Mouse (Mus musculus): Measurements from ENCODE around the gene Irgm1. TPM values are rescaled to one million over a fixed set of nuclear protein-coding genes. Genes with fewer than 3 reads are reported as not detected.

The Irgm1 gene
- polyA plus RNA-seq, 1 experiment: 2.4 TPM

DNA sequence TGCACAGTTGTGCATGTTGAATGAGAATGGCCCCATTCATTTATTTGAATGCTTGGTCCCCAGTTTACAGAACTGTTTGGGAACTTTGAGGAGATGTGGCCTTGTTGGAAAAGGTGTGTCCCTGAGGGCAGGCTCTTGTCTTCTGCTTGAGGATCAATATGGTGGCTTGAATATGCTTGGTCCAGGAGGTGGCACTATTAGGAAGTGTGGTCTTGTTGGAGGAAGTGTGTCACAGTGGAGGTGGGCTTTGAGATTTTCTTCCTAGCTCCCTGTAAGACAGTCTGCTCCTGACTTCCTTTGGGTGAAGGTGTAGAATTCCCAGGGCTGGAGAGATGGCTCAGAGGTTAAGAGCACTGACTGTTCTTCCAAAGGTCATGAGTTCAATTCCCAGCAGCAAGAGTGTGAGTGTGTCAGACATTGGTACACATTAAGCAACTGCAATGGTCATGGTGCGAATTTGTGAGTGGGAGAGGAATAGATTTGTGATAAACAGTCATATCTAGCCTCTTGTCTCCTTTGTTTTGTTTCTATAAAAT is 8.6 kb downstream of the Irgm1 start:
- no peak for TF ChIP-seq GATA1 (IDR thresholded peaks at IDR 0.05; ENCODE audit: low read length)

DNA sequence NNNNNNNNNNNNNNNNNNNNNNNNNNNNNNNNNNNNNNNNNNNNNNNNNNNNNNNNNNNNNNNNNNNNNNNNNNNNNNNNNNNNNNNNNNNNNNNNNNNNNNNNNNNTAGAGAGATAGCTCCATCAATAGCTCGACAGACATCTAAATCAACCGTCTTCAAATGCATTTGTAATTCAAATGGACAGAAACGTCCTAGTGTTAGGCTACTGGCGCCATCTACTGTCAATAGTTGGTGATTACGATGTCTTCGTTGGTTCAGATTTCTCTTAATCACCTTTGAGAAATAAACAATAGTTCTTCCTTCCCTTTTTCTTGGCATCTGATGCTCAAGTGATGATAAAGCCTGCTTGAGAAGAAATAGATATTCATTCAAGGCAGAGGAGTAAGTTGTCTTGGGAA is 12.5 kb downstream of the Irgm1 start:
- TF ChIP-seq GATA1 (IDR thresholded peaks at IDR 0.05; ENCODE audit: low read length): no peak

DNA sequence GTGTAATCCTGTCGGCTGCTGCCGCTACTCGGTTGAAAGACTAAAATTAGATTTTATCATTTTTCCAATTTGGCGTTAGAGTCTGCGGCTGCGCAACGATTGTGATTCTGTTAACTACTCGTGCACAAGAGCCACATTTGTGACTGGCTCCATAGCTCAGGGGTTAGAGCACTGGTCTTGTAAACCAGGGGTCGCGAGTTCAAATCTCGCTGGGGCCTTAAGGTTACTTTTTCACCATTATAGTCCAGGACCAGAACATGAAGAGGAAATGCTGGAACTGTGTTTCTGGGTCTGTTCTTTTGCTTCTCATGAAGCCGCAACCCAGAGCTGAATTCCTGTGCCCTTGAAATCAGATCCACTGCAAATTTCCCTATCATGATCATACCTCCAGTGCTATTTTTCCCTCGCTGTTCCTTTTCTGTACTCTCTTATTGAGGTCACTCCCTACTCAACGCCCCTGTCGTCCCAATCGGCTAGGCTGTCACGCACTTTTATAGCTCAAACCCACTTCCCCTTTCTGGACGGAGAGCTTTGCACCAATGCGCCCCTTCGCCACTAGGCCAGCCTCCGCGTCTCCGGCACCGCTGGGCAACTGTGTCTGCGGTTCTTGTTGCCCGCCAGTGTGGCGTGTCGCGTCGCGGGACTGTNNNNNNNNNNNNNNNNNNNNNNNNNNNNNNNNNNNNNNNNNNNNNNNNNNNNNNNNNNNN is 17.9 kb downstream of the Irgm1 start:
- TF ChIP-seq GATA1 (IDR thresholded peaks at IDR 0.05; ENCODE audit: low read length): no peak

DNA sequence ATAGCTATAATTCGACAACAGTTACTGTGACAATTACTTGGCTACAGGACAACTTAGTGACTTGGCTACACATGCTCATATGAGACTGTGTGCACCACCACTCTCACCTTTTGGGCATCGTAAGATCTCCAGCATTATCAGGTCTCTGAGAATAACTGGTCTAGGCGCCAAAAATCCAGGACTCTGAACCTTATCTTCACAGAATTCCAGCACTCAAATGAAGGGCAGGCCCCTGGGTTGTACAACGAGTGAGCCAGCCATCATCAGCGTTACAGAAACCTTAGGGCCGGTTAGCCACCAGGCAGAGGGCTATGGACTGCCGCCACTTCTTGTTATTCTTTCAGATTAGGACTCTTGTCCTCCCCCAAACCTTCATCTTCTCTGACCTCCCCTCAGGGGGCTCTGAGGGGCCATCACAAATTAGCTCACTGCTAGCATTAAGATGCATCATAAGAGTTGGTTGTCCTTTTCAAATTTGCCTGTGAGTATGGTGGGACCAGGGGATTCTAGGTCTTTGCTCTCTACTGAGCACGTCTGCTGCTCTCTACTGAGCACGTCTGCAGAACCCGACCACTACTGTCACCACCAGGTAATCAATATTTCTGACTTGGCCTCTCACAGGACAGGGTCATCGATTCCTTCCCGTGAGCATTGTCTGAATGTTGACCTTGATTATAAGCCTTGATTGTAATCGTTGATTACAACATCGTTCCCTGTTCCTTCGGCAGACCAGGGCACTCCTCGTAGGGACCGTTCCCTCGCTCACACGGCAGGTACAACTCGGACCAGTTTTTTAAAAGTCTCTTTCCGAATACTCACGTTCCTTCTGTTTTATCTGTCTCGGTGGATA is 18.6 kb downstream of the Irgm1 start:
- TF ChIP-seq GATA1 (IDR thresholded peaks at IDR 0.05; ENCODE audit: low read length): peak; percentile 15

DNA sequence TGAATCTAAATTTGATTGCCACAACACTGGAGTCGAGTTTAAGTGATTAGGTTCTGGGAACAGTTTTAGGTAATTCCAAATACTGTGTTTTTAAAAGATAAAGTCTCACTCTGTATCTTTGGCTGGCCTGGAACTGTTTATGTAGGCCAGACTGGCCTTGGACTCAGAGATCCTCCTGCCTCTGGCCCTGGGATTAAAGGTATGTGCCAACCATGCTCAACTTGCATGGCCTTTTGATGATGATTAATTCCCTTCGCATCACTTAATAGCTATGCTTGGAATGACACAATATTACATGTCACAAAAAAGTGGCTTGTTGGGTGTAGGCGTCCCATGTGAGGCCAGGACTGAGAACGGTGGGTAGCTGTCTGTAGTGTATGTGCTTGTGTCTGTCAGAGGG is 19.3 kb downstream of the Irgm1 start:
- no peak for TF ChIP-seq GATA1 (IDR thresholded peaks at IDR 0.05; ENCODE audit: low read length)

DNA sequence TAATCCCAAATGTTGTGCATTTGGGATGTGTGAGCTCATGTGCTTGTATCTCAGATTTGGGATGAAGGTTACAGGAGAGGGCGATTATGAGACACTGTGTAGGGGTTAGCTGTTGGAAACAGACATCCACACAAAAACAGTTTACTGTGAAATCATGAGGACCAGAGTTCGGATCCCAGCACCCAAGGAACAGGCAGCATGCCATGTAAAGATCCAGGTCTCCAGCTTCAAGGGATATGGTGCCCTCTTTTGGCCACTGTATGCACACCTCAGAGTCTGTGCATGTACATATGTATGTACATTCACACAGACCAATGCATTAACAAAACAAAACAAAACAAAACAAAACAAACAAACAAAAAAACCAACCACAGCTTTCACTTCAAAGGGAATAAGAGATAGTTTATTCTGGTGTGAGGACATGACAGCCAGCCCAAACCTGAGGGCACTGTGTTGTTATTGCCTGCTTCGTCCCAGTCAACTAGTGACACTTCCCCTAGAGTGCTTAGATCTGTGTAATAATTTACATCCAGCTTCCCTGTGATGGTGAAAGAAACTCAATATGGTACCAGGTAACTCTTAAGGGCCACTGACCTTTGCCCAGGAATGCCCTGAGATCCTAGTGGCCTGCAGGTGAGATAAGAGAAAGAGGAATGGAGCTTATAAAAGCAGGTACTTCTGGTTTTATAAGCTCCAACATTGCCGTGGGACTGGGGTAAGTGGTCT is 20.1 kb downstream of the Irgm1 start:
- TF ChIP-seq GATA1 (IDR thresholded peaks at IDR 0.05; ENCODE audit: low read length): no peak

DNA sequence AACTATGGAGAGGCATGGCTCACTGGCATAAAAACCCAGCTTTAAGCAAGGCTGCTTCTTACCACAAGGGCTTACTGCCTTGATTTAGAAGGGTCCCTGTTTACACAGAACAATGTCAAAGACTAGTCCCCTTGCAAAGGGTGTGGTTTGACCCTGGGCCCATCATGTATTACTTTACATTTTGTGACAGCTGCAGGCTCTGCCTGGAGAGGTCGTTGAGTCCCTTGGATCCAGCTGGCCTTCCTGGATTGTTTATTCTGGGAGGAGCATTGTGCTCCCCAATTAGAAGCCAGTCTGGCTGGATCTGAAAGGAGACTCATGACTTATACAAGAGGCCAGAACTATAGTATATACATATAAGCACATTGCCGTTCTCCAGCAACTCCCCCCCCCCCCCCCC is 21.2 kb downstream of the Irgm1 start:
- no peak for TF ChIP-seq GATA1 (IDR thresholded peaks at IDR 0.05; ENCODE audit: low read length)

DNA sequence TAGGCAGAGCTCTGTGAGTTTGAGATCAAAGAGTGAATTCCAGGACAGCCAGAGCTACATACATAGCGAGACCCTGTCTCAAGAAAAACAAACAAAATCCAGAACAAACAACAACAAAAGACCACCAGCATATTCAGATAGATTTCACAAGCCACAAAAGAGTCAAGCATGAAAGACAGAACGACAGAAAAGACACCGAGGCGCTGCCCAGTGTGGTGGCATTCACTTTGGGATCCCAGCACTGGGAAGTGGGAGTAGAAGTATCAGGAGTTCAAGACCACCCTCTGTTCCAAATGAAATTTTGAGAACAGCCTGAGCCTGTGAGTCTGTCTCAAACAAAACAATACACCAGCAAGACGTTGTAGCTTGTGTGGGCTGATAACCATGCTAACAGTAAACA is 24.6 kb downstream of the Irgm1 start:
- no peak for TF ChIP-seq GATA1 (IDR thresholded peaks at IDR 0.05; ENCODE audit: low read length)

DNA sequence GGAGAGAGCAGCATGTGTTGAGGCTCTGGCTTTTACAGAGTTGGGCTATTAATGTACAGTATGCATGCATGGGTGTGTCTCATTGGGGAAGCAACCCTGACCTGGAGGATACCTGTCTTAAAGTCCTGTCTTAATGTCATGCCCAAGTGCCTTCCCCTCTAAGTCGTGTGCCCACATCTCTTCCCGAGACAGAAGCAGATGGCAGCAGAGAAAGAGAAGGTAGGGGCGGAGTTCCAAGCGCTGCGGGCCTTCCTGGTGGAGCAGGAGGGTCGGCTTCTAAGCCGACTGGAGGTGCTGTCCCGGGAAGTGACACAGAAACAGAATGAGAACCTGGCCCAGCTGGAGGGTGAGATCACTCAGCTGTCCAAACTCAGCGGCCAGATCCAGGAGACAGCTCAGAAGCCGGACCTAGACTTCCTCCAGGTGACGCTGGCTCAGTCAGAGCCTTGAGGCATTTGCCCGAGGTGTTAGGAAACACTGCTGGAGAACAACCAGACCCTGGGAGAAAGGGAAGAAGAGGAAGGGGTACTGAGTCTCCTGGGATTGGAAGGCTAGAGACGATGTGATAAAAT is 26.2 kb downstream of the Irgm1 start:
- TF ChIP-seq GATA1 (IDR thresholded peaks at IDR 0.05; ENCODE audit: low read length): no peak

DNA sequence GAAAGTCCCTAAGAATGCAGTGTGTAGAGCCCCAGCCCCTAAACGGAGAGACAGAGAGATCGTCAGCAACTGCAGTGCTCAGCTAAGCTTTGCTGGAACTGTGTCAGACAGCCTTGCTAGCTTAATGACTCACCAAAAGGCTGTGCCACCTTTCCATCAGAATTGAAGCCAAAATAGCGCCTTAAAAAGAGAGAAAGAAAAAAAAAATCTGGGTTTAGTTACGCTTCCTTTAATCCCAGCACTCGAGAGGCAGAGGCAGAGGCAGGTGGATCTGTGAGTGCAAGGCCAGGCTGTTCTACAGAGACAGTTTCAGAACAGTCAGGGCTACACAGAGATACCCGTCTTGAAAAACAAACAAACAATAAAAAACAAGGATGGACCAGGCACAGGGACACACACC is 27.2 kb downstream of the Irgm1 start:
- TF ChIP-seq GATA1 (IDR thresholded peaks at IDR 0.05; ENCODE audit: low read length): no peak

DNA sequence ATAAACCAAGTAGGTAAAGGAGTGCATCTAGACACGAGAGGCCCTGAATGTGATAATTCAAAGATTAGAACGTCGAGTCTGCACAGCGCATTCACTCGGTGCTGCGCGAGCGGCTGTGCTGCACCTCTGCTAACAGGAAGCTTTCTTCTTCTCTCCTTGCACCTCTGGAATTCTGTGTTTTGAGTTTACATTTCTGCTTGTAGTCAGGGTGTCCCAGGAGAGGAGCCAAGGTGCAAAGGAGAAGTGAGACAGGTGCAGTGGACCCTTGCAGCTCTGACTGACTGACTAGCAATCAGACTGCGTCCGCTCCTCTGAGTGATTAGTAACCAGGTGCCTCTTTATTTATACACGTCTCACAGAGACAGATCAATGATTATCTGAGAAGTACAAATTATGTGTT is 28.3 kb downstream of the Irgm1 start:
- no peak for TF ChIP-seq GATA1 (IDR thresholded peaks at IDR 0.05; ENCODE audit: low read length)

DNA sequence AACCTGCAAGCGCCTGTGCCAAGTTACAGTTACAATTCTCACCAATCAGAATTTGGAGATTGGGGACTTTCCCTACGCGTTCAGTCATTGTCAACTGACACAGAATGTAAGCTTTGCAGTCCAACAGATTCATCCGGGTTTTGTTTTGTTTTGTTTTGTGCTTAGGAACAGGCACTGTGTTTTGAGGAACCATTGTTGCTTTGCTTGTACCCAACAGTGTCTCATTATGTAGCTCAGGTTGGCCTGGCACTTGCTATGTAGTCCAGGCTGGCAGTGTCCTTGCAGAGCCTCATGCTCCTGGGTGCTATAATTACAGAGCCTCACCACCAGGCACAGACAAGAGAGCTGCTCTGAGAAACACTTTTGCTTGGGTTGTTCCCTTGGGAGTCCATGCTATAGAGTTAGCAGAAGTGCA is 29.1 kb downstream of the Irgm1 start:
- no peak for TF ChIP-seq GATA1 (IDR thresholded peaks at IDR 0.05; ENCODE audit: low read length)

DNA sequence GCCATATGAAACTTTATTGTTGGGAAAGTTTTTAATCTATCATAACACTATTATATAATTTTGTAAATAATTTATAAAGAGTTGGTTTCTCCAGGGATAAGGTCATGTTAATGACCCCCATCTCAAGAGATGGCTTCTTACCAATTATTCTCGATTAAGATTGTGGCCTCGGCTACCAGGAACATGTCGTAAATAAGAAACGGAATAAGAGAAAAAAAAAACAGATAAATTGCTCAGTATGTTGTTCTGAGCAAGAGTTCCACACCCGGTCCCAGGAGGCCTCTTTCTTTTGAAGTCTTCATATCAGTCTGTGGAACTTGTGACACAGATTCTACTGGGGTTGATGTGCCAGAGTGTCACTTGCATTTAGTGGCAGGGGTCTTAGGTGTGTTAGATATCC is 30.3 kb downstream of the Irgm1 start:
- TF ChIP-seq GATA1 (IDR thresholded peaks at IDR 0.05; ENCODE audit: low read length): no peak

DNA sequence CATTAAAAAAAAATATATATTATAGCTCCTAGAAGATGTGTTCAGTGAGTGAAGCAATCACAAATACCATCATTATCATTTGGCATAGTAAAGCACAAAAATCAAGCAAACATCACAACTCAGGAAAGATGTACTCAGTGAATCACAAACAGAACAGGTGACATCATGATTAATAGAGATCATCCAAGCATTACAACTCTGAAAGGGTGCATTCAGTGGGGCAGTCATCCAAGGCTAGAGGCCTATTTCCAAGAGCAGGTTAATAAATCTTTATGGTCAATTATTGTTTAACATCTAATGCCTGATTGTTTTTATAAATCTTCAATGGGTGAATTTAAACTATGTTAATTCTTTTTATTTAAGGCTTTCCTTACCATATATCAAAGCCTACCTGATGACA is 30.7 kb downstream of the Irgm1 start:
- TF ChIP-seq GATA1 (IDR thresholded peaks at IDR 0.05; ENCODE audit: low read length): no peak

DNA sequence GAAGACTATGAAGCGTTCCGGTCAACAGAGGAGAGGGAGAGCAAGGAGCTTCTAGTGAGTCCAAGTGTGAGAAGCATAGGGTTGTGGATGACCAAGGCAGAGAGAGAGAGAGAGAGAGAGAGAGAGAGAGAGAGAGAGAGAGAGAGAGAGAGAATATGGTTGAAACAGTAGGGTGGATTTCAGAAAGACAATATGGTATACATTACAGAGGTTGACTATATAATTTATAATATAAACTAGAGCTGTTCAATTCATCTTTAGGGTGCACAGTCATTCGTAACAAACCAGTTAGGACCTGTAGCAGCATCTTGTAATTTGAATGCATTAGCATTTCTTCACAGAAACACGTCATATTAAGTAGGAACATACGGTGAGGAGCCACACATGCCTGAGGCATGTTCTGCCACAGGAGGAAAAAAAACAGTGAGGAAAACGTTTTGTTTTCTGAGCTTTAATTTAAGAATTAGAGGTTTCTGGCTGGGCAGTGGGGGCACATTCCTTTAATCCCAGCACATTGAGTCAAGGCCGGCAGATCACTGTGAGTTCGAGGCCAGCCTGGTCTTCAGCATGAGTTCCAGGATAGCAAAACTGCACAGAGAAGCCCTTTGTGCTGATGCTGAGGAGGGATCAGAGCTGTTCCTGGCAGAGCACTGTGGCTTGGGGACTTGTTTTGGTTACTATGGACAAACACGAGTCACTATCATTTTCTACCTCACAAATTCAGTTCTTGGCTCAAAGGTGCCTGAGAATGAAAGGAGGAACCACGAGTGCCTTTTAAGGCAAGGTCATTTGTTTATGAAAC is 32.4 kb downstream of the Irgm1 start:
- no peak for TF ChIP-seq GATA1 (IDR thresholded peaks at IDR 0.05; ENCODE audit: low read length)

Measured in G1E-ER4 (cell line).